Mouse (Mus musculus) ovary, postnatal 10 days (tissue): ENCODE results near the gene Pgc.

Experiments used
- DNase-seq: peaks from one replicate; pipeline ENCODE4 v3.0.0; 2022; ENCODE audit warnings: low spot score

Pgc gene

DNA sequence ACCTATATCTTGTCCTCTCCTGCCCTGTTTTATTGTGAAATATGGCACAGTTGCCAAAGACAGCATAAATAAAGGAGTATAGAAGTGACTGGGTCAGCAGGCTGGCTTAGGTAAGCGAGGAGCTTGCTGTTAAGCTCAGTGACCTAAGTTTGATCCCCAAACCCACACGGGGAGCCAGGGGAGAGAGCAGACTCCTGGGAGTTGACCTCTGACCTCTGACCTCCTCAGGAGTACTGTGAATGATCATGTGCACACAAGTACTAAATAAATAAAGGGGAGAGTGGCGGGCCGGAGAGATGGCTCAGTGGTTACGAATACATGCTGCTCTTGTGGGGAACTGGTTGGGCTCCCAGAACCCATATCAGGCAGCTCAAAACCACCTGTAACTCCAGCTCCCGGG is 23.5 kb downstream of the Pgc start:
- DNase-seq = no peak

DNA sequence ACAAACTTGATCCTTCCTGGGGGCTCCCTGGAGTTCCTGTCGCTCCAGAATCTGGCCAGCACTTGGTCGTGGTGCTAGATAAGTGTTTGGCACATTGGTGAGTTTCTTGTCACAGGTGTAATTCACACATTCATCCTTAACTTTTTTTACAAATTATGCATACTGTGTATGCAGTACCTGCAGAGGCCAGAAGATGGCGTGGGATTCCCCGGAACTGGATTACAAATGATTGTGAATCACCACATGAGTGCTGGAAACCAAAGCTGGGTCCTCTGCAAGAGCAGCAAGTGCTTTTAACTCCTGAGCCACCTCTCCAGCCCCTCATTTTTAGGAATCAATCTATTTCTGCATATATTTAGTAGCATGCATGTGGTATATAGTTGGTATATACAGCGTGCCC is 25.2 kb downstream of the Pgc start:
- DNase-seq = no peak

DNA sequence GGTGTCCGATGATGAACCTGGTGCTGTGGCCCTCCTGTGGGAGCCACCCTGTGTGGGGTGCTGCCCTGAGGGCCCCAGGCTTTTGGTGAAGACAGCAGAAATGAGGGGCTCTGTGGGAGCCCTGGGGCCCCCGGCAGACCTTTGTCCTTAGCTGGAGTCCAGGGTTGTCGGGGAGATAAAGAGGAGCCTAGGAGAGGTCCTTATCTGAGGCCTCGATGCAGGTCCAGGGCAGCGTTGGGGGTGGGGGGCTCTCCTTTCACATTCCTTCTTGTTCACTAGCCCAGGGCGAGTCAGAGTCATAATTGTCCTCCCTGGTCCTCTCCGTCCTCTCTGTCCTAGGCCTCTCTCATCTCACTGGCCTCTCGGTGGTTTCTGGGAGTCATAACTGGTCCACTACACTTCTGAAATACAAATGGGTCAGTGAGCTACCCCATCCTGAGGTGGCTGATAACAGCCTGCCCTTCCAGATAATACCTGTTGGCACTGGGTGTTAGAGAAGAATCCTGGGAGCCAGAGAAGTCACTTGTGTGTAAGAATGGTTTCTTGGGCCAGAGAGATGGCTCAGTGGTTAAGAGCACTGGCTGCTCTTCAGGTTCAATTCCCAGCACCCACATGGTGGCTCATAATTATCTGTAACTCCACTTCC is 26.6 kb downstream of the Pgc start:
- DNase-seq = no peak

DNA sequence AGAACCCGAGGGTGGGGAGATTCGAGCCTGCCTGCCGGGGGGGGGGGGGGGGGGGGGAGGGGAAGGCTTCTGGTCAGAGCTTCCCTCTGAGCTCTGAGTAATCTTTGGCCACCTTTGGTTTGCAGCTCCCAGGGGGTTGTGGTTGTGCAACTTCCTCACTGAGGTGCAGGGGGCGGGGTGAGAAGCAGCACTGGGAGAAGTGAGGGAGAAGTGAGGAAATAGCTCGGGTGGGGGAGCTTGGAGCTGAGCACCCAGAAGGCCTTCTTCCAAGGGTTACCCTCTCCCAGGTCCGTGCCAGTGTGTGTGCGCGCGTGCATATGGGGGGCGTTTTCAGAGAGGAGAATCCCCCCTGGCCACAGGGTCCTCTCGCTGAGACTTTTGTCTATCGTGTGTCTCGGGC is 27.6 kb downstream of the Pgc start:
- no peak for DNase-seq

DNA sequence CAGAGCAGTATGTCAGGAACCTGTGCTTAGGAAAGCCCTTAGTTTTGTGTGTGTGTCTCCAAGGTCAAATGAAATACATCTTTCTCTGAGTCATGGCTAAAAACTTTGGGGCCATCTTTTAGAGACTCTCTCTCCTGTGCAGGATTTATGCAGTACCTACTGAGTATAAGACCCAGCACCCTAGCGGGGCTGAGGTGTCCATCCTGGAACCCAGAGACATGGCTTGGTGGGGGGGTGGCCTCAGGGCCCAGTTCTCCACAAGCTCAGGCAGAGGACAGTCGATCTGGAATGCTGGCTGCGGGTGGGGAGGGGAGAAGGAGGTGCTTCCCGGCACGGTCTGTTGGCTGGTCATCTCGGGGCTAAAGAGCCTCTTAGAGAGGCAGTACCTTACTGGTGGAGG is 29.7 kb downstream of the Pgc start:
- no peak for DNase-seq

DNA sequence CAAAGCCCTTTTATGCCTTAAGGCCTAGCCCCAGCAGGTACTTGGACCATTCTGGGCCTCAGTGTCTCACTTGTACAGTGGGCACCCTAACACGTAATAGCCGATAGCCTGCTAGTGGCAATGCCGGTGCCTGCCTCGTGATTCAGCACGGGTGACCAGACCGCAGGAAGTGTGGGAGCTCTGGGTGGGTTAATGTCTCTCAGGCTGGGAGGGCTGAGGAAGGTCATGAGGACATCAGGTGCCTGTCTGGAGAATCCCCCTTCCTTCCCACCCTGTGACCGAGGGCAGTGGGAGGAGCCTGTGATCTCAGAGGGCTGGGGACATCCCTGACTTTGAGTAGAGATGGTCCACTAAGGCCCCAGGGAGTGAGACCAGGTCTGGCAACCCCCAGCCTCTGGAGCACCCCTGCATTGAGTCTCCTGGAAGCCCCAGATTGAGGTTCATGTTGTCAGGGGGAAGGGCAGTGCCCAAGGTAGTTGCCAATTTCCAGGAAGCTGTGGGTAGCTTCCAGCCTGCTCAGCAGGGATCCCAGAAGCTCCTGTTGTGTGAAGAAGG is 30.5 kb downstream of the Pgc start:
- no peak for DNase-seq

DNA sequence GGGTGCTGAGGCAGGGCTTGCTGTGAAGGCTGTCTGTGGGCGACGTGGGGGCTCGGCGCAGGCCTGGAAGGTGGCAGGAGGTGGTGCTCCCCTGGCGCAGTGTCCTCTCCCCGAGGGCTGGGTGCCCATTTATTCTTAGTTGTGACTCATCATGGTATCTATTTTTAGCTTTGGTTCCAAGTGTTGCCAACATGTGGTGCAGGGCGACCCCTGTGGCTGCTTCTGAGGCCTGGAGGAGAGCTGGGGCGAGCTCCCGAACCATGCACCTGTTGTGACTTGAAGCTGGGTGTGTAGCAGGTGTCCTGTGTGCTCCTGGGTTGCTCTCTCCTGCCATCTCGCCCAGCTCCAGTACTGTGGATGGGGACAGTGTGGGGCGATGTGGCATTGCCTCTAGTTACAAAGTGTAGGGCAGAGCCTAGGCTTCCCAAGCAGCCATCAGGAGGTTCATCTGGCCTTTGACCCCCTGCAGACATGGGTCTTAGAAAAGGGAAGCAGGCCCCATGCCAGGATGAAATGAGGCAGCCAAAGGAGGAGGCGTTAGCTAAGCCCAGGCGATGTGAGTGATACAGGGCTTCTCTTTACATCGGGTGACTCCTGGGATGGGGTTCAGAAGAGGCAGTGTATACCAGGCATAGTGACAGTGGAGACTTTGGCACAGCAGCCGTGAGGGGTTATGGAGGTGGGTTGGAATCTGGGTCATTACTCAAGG is 33.2 kb downstream of the Pgc start:
- DNase-seq = no peak

DNA sequence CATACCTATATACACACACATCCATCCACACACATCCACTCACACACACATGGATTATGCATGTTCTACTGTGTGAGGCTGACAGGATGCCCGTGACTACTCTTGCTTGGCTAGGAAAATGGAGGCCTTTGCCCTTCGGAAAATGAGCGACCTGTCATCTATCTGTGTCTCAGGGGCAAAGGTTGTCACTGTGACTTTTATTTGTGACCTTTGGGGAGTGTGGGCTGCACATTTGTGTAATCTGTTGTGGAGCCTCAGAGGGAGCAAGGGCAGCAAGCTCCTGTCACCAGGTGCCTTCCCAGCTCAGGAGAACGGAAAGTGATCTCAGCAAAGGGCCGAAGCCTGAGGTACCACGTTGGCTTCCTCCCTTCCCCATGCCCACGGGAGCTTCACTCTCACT is 35.4 kb downstream of the Pgc start:
- no peak for DNase-seq

DNA sequence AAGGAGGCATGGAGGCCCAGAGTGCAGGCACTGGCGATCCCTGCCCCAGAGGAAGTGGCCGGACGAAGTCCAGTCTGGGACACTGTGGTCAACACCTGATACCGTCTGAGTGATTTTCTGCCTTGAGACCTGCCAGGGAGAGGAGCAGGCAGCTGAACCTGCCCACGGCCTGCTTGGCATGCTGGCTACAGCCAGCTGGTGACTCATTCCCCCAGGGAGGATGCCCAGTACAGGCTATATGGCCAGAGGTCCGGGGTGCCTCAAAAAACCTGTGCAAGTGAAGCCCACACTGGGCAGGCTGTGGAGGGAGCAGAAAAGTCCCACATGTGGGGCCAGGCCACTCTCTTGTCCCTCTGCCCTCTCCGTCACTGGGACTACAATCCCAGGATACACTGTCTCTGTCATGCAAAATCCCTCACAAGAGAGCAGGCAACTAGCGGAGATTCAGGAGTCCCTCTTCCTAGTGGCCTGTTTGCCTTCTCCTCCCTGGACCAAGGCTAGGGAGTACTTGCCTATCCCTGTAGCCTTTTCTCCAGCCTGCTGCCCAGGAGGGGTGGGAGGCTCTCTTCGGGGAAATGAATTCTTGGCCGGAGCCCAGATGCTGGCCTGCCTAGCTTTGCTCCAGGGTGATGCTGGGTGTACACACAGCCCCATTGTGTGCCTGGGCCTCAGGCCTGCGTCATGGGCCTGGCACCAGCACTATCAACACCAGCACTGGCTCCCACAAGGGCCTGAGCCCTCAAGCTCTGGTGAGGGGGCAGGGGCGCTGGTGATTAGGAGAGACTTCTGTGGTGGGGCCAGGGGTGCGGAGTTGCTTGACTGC is 36.1 kb downstream of the Pgc start:
- no peak for DNase-seq

DNA sequence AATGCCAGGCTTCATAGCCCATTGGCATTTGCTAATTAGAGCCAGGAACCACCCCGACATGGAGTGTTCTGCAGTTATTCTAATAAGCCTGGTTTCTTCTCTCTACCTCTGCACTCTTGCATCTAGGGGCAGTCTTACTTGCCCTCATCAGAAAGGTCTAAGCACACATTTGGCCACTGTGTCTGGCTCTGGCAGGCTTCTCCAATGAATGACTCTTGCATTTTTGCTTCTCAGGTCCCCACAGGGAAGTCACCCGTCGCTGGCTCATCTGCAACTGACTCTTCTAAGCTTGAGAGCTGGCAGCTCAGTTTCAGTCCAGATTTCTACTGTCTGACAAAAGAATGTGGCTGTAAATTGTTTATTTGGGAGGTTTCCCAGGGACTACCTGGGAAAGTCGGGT is 39.3 kb downstream of the Pgc start:
- no peak for DNase-seq

DNA sequence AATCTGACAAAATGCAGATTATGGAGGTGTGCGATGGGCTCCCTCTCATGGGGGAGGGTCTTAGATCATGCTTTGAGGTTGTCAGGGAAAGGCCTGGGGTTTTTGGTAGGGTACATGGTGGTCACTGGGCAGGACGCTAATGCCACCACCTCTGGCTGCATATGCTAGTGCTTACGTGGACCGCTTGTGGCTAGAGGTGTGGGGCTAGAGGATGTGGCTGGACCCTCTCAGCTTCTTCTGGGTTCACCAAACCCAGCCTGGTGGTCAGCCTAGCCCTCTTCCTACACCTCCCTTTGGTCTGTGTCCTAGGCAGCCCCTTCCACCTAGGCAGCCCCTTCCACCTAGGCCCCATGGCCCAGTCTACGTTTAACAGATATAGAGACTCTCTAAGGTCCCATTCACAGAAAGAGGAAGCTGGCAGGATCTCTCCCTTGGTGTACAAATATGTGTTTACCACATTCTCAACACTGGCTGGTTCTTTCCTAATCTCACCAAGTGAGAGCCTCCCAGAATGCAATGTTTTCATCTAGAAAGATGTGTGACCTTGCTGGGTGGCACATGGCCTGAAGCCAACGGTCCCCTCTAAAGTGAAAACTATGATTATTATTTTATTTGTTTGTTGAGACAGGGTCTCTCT is 39.9 kb downstream of the Pgc start:
- DNase-seq = no peak

DNA sequence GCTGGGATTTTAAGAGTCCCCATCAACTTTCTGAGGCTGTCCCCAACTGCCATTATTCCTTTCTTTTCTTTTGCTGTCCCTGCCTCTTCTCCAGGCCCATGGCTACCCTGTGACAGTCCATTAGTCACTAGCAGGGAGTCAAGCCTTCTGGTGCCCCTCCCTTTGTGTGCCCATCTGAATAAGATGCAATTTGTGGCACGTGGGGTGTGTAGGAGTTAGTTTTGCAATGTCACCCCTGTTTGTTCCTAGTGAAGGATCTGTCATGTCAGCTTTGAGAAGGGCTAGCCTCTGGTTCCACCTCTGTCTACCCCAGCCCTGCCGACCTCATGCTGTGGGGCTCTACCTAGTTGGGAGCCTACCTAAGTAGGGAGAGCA is 40.4 kb downstream of the Pgc start:
- no peak for DNase-seq

DNA sequence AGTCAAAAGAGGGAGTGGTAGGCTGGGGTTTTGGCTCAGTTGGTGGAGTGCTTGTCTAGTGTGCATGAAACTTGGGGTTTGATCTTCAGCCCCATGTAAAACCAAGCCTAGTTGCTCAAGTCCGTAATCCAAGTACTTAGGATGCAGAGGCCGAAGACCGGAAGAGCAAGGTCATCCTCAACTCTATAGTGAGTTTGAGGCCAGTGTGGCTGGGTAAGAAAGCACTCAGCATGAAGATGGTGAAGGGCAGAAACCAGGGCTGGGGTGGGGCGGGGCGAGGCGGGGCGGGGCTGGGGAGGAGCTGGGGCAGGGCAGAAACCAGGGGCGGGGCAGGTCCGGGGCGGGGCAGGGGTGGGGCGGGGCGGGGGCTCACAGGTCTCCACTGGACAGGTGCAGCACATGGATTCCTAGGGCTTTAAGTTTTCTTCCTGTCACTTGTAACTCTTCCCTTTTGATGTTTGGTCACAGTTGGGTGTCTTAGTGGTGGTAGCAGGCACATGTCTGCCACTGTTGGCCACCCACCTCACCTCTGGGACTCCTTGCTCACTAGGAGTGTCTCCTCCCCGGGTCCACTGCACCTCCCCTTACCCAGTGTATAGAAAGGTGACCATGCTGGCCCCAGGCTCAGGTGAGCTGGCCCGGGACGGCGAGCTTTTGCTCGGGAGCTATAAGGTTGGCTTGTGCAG is 41.0 kb downstream of the Pgc start:
- no peak for DNase-seq

DNA sequence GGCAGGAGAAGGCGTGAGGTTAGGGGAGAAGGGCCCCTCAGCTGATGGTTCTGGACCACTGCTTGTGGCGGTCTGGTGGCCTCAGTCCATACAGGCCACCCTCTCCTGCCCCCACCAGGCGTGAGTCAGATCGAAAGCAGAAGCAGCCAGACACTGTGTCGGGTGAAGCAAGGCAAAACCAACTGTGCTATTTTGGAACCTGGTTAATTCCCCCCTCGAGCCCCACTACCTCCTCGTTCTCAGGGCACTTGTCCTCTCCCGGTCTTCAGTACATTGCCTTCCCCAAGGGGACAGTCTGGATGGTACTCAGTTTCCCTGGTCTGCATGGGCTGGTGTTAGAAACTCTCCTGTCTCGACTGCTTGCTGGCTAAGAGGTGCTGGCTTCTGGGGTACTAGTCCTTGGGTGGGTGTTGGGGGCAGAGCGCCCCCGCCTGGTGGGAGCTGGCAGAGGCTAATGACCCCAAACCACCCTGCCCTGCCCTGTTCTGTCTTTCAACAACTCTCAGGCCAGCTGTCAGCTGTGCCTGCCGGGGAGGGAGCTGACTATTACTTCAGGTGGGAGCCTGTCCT is 42.1 kb downstream of the Pgc start:
- no peak for DNase-seq

DNA sequence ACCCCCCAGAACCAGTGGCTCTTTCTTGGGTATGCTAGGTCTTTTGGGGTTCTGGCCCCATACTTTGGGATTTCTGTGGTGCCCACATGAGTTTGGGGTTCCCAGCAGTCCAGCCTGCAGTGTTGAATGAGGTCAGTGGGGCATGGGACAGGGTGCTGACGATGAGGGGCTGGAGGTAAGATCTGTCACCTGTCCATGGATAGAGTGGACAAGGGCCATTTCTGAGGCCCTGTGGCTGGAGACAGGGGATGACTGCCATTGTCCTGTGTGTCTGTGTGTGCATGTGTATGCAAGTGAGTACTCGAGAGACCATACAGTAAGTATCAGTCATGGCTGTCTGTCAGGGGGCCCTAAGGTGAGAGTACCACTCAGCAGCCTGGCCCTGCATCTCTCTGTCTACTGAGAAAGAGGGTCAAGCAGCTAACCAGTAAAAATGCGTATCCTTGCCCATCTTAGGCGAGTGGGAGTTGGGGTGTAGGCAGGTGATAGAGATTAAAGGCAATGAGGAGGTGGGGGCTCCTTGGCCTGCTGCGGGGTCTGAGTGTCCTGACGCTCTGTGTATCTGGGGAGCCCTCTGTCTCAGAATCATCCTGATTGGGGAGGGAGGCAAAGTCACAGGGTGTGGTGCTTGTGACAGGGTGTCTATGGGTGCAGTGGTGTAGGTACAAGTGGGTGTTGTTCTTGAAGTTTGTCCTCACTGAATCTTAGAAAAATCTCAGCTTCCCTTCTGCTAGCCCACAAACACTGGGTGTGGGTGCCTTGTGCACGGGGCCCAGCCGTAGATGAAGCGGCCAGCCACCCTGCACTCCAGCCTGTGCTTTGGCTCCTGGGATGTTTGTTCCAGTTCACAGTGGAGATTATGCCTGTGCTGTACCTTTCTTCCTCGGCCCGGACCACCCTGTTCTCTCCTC is 43.0 kb downstream of the Pgc start:
- DNase-seq = no peak

DNA sequence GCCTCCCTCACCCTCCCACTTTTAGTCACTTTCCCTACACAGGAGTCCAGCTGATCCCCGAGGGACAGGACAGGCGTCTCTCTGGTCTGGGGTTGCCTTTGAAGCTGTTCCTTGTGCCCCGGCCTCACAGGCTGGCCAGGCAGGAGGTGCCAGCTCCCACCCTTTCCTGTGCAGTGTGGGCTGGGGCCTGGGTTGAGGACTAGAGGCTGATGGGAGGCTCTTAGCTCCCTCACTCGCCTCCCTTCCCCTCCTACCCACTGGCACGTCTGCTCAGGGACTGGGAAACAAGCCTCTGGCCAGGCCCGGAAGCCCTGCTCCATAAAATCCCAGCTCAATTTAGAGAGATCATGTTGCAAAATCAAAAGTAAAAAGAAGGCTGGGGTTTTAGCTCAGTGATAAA is 47.0 kb downstream of the Pgc start:
- DNase-seq = no peak

DNA sequence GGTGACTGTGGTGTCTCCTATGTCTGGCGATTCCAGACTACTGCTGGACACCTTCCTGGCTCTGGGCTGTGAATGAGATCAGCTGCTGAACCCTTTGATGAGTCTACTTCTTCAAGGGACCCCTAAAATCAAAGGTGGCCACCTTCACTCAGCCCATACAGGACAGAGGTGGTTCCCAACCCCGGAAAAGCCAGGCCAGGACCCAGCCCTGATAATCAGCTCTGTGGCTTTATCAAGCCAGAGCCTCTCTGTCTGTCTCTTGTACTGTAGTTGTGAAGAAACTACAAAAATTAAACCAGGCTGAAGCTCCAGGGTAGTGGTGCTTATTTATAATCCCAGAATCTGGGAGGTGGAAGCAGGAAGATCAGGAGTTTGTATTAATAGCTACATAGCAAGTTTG is 50.5 kb downstream of the Pgc start:
- no peak for DNase-seq

DNA sequence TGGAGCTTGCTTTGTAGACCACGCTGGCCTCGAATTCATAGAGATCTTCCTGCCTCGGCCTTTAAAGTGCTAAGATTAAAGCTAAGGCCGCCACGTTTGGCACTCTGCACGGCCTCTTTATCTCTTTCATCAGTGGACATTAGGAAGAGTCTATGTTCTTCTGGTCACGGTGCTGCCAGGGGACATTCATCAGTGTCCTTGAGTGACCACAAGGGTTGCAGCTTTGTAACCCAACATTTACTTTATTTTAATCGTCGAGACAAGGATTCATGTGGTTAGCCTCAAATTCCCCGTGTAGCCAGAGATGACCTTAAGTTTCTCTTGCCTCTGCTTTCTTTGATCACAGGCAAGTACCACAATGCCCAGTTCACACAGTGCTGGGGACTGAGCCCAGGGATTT is 53.8 kb downstream of the Pgc start:
- no peak for DNase-seq

DNA sequence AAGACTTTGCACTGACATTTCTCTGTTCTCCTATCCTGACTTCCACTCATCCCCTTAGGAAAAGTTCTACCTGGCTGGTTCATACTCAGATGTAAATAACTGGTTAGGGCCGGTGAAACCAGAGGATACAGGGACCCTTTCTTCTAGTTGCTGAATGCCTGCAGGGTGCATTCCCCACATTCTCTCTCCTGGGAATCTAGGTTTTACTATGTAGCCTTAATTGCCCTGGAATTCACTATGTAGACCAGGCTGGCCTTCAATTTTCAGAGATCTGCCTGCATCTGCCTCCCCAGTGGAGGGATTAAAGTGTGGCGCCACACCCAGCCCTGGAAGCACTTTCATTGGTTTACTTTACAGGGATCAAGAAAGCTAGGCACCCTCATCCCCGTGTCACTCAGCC is 55.8 kb downstream of the Pgc start:
- no peak for DNase-seq

DNA sequence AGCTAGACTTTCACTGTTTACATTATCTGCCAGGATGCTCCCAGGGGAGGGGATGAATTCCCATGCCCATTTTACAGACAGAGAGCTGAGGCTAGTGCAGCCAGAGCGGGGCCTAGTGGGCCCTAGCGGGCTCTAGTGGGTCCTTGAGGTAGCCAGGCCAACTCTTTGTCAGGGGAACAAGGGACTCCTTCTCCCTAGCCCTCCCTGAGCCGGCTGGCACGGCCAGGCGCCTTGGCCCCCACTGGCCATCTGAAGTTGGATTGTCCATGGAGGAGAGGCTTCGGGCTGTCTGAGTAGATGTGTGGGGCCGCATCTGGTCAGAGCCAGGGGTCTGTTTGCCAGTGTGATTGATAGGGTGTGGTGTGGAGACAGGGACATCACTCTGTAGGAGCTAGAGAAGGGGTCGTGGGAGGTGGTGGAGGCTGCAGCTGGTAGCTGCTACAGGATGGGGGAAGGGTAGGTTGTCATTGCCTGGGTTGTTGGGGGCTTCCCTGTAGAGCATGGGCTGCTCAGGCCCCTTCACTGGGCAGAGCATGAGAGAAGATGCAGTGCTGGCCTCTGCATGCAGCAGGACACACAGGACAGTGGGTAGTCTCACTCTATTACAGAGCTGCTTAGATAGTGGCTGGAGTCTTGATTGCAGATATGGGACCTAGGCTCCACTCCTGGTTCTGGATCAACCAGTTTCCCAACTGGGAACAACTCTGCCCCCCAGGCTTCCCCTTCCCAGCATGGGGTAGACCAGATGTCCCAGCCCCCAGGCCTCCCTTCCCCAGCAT is 57.0 kb downstream of the Pgc start:
- no peak for DNase-seq
